Mouse (Mus musculus) megakaryocyte, embryonic 14.5 days (primary cell): ENCODE data around the gene Col25a1.

Experiments
- FLI1 ChIP-seq: IDR thresholded peaks from 2 replicates; pipeline ENCODE4 v1.6.1; 2012; ENCODE audit warnings: low read length, inconsistent platforms, mixed read lengths
- GATA1 ChIP-seq: IDR thresholded peaks from 3 replicates; pipeline ENCODE4 v1.6.1; 2012; ENCODE audit warnings: mixed read lengths, low read length, inconsistent platforms, borderline replicate concordance

DNA sequence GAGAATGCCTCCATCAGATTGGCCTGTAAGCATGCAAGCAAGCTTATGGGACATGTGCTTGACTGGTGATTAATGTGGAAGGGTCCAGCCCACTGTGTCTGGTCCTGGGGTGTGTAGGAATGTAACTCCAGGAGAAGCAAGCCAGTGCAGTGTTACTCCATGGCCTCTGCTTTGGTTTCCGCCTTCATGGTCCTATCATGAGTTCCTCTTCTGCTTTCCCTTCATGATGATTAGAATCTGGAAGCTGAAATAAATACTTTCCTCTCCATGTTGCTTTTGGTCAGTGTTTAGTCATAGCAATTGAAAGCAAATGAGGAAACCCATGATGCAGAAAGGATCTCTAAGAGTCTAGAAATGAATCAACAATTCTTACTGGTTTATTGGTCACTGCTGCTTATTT lies 103.9 kb downstream of the Col25a1 start:
- TF ChIP-seq GATA1 (no peak), FLI1 (no peak)
